Mouse (Mus musculus) liver, postnatal 0 days (tissue): ENCODE results near the gene Tnni2.

Experiments
- CTCF ChIP-seq: sonication (generic); IDR thresholded peaks from 2 replicates; pipeline ENCODE4 v1.5.1; 2016; ENCODE audit warnings: antibody characterized with exemption, low read depth
- EP300 ChIP-seq: IDR thresholded peaks from 2 replicates; pipeline ENCODE4 v1.6.1; 2016; ENCODE audit warnings: antibody characterized with exemption, low read depth, mild to moderate bottlenecking

DNA sequence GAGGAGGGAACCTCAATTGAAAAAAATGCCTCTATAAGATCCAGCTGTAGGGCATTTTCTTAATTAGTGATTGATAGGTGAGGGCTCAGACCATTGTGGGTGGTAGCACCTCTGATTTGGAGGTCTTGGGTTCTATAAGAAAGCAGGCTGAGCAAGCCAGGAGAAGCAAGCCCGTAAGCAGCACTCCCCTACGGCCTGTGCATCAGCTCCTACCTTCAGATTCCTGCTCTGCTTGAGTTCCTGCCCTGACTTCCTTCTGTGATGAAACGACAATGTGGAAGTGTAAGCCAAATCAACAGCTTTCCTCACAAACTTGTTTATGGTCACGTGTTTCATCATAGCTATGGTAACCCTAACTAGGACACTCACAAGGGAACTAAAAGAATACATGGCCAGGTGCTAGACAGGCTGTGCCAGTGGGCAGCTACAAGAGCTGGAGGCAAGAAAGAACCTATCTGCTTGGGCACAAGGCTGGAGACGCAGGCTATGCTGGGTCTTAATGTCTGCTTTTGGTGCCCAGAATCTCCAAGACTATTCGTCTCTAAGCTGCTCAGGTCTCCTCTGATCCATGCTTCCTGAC is 7.5 kb downstream of the Tnni2 start:
- TF ChIP-seq CTCF (no peak), EP300 (no peak)
